Mouse (Mus musculus): ENCODE measurements around the gene Unc5cl. TPM values are rescaled to one million over a fixed set of nuclear protein-coding genes. Genes with fewer than 3 reads are reported as not detected.
A peak's percentile ranks its signal among the peaks of the same experiment; 100 is the strongest.

The Unc5cl gene
- 0.20 and 0.51 TPM in 2 replicates for polyA plus RNA-seq (2016; fragmentation: Nextera tagmentation; extraction: Ambion mirVana)

- H3K27ac ChIP-seq (replicated peaks) = 0 out of 2 replicates have a peak within 1 kb of the TSS, but pooled peaks have one; percentile 4
- no peaks in the 10 kb centered on the region for H3K9me3 ChIP-seq
- WGBS = 52% methylated on average over 11 of the region's 11 CpGs
- H3K27me3 ChIP-seq (replicated peaks; ENCODE audit: low read depth, poor library complexity, severe bottlenecking) = no peaks in the 10 kb centered on the region
- H3K4me3 ChIP-seq = no peak within 1 kb of the TSS
- peak; percentile 32 for DNase-seq (ENCODE audit: low spot score)
- peaks cover 18% of the 10 kb centered on the region; the same call in 1 of the 2 replicates for H3K4me1 ChIP-seq
- H3K36me3 ChIP-seq (replicated peaks) = no peaks in the 10 kb centered on the region
Observed at GRCm38 (mm10) chr17:48454688-48455087, at the start of gene Unc5cl. Gene Unc5cl, plus strand, starts transcription at chr17:48454901.

- peak overlapping the region; percentile 99 for H3K27ac ChIP-seq (replicated peaks)
- H3K4me3 ChIP-seq = peak overlapping the region; percentile 89
Observed at GRCm38 (mm10) chr17:48407154-48407553, 47.5 kb upstream of the Unc5cl start.

GRCm38 (mm10) chr17:48407910-48408525 is 46.7 kb upstream of the Unc5cl start:
- no peaks in the 10 kb centered on the region for H3K9me3 ChIP-seq
- no peak for DNase-seq (ENCODE audit: low spot score)
- WGBS = 23% methylated on average over 8 of the region's 8 CpGs
- H3K4me1 ChIP-seq = peaks cover 28% of the 10 kb centered on the region
- peaks cover 28% of the 10 kb centered on the region for H3K36me3 ChIP-seq (replicated peaks)
- H3K27ac ChIP-seq (replicated peaks) = peak overlapping the region; percentile 99
- H3K4me3 ChIP-seq = peak overlapping the region; percentile 89
- H3K27me3 ChIP-seq (replicated peaks; ENCODE audit: low read depth, poor library complexity, severe bottlenecking) = no peaks in the 10 kb centered on the region

More at GRCm38 (mm10) chr17:48407154-48407553, 47.5 kb upstream of the Unc5cl start:
- peaks cover 28% of the 10 kb centered on the region for H3K36me3 ChIP-seq (replicated peaks)
- H3K4me1 ChIP-seq = peaks cover 28% of the 10 kb centered on the region
- no peaks in the 10 kb centered on the region for H3K27me3 ChIP-seq (replicated peaks; ENCODE audit: low read depth, poor library complexity, severe bottlenecking)
- no peak for DNase-seq (ENCODE audit: low spot score)
- 87% methylated on average over 4 of the region's 4 CpGs for WGBS
- no peaks in the 10 kb centered on the region for H3K9me3 ChIP-seq

- H3K4me3 ChIP-seq = peak overlapping the region; percentile 89
- H3K9me3 ChIP-seq = no peaks in the 10 kb centered on the region
- H3K4me1 ChIP-seq = peaks cover 28% of the 10 kb centered on the region
- no peaks in the 10 kb centered on the region for H3K27me3 ChIP-seq (replicated peaks; ENCODE audit: low read depth, poor library complexity, severe bottlenecking)
- H3K36me3 ChIP-seq (replicated peaks) = peaks cover 33% of the 10 kb centered on the region
- WGBS = under 1% methylated on average over 47 of the region's 47 CpGs
- peak; percentile 84 for DNase-seq (ENCODE audit: low spot score)
- H3K27ac ChIP-seq (replicated peaks) = peak overlapping the region; percentile 99
Observed at GRCm38 (mm10) chr17:48408526-48409291, 46.0 kb upstream of the Unc5cl start.

GRCm38 (mm10) chr17:48409380-48410298 is 45.1 kb upstream of the Unc5cl start, which contains the start of the genes Nfya and Oard1:
Gene Nfya, minus strand, starts transcription at chr17:48409906.
Gene Oard1, plus strand, starts transcription at chr17:48410014.
- peak; percentile 100 for DNase-seq (ENCODE audit: low spot score)
- peak within 1 kb of the TSS; percentile 89 for H3K4me3 ChIP-seq
- no peaks in the 10 kb centered on the region for H3K9me3 ChIP-seq
- H3K4me1 ChIP-seq = peaks cover 28% of the 10 kb centered on the region
- peak within 1 kb of the TSS; percentile 99 for H3K27ac ChIP-seq (replicated peaks)
- no peaks in the 10 kb centered on the region for H3K27me3 ChIP-seq (replicated peaks; ENCODE audit: low read depth, poor library complexity, severe bottlenecking)
- under 1% methylated on average over 84 of the region's 84 CpGs for WGBS
- H3K36me3 ChIP-seq (replicated peaks) = peaks cover 36% of the 10 kb centered on the region

GRCm38 (mm10) chr17:48410299-48410785 is 44.4 kb upstream of the Unc5cl start:
- no peak for DNase-seq (ENCODE audit: low spot score)
- peaks cover 43% of the 10 kb centered on the region for H3K36me3 ChIP-seq (replicated peaks)
- H3K4me3 ChIP-seq = peak overlapping the region; percentile 89
- no peaks in the 10 kb centered on the region for H3K9me3 ChIP-seq
- no peaks in the 10 kb centered on the region for H3K27me3 ChIP-seq (replicated peaks; ENCODE audit: low read depth, poor library complexity, severe bottlenecking)
- WGBS = under 1% methylated on average over 13 of the region's 13 CpGs
- peak overlapping the region; percentile 99 for H3K27ac ChIP-seq (replicated peaks)
- peaks cover 28% of the 10 kb centered on the region for H3K4me1 ChIP-seq

GRCm38 (mm10) chr17:48411241-48411640 is 43.5 kb upstream of the Unc5cl start:
- Histone ChIP-seq H3K4me3 (peak overlapping the region; percentile 89), H3K27me3 (replicated peaks; ENCODE audit: low read depth, poor library complexity, severe bottlenecking) (no peaks in the 10 kb centered on the region), H3K36me3 (replicated peaks) (peaks cover 46% of the 10 kb centered on the region), H3K4me1 (peaks cover 28% of the 10 kb centered on the region), H3K27ac (replicated peaks) (peak overlapping the region; percentile 99), H3K9me3 (no peaks in the 10 kb centered on the region)
- DNase-seq (ENCODE audit: low spot score) = no peak
- WGBS = 74% methylated on average over 8 of the region's 8 CpGs

GRCm38 (mm10) chr17:48416011-48416410 is 38.7 kb upstream of the Unc5cl start:
- DNase-seq (ENCODE audit: low spot score) = no peak
- peaks cover 76% of the 10 kb centered on the region for H3K36me3 ChIP-seq (replicated peaks)
- H3K9me3 ChIP-seq = no peaks in the 10 kb centered on the region
- no peak overlapping the region for H3K4me3 ChIP-seq
- WGBS = 86% methylated on average over 7 of the region's 7 CpGs
- H3K27me3 ChIP-seq (replicated peaks; ENCODE audit: low read depth, poor library complexity, severe bottlenecking) = no peaks in the 10 kb centered on the region
- no peak overlapping the region for H3K27ac ChIP-seq (replicated peaks)
- H3K4me1 ChIP-seq = peaks cover 13% of the 10 kb centered on the region

GRCm38 (mm10) chr17:48416425-48417195 is 38.1 kb upstream of the Unc5cl start:
- WGBS = 90% methylated on average over 14 of the region's 14 CpGs
- no peak overlapping the region for H3K27ac ChIP-seq (replicated peaks)
- no peak overlapping the region for H3K4me3 ChIP-seq
- H3K4me1 ChIP-seq = peaks cover 7% of the 10 kb centered on the region
- H3K9me3 ChIP-seq = no peaks in the 10 kb centered on the region
- peak; percentile 67 for DNase-seq (ENCODE audit: low spot score)
- H3K27me3 ChIP-seq (replicated peaks; ENCODE audit: low read depth, poor library complexity, severe bottlenecking) = no peaks in the 10 kb centered on the region
- peaks cover 76% of the 10 kb centered on the region for H3K36me3 ChIP-seq (replicated peaks)

- Histone ChIP-seq H3K4me1 (0 out of 2 replicates have a peak, but pooled peaks cover 2% of the 10 kb centered on the region), H3K36me3 (replicated peaks) (peaks cover 67% of the 10 kb centered on the region), H3K9me3 (no peaks in the 10 kb centered on the region), H3K4me3 (no peak overlapping the region), H3K27me3 (replicated peaks; ENCODE audit: low read depth, poor library complexity, severe bottlenecking) (no peaks in the 10 kb centered on the region), H3K27ac (replicated peaks) (no peak overlapping the region)
- 90% methylated on average over 6 of the region's 6 CpGs for WGBS
- no peak for DNase-seq (ENCODE audit: low spot score)
Observed at GRCm38 (mm10) chr17:48417521-48417920, 37.2 kb upstream of the Unc5cl start.

GRCm38 (mm10) chr17:48418174-48418573 is 36.5 kb upstream of the Unc5cl start:
- Histone ChIP-seq H3K27me3 (replicated peaks; ENCODE audit: low read depth, poor library complexity, severe bottlenecking) (no peaks in the 10 kb centered on the region), H3K27ac (replicated peaks) (no peak overlapping the region), H3K4me3 (no peak overlapping the region), H3K4me1 (0 out of 2 replicates have a peak, but pooled peaks cover 2% of the 10 kb centered on the region), H3K9me3 (no peaks in the 10 kb centered on the region), H3K36me3 (replicated peaks) (peaks cover 63% of the 10 kb centered on the region)
- no peak for DNase-seq (ENCODE audit: low spot score)
- WGBS = 77% methylated on average over 7 of the region's 7 CpGs

Measured in embryonic facial prominence, embryonic 10.5 days (tissue).